Mouse (Mus musculus) heart, postnatal 0 days (tissue): ENCODE measurements around the gene Pml.

Source experiments
- CTCF ChIP-seq: IDR thresholded peaks from 2 replicates; pipeline ENCODE4 v1.5.1; 2016; ENCODE audit warnings: antibody characterized with exemption, control low read depth, low read depth
- EP300 ChIP-seq: IDR thresholded peaks from 2 replicates; pipeline ENCODE4 v1.6.1; 2016; ENCODE audit warnings: antibody characterized with exemption, low read depth

- TF ChIP-seq CTCF: no peak
- no peak for TF ChIP-seq EP300
Measured at GRCm38 (mm10) chr9:58174818-58175251, 74.8 kb downstream of the Pml start.
